Mouse (Mus musculus) forebrain, postnatal 0 days (tissue): ENCODE measurements around the gene Pnrc2. TPM values are rescaled to one million over a fixed set of nuclear protein-coding genes. Genes with fewer than 3 reads are reported as not detected.

Experiments
- ATAC-seq: fragments of 200-750 bp; cut with Nextera tagmentation; 2 replicates; pipeline ENCODE4 v1.8.0; 2017; ENCODE audit warnings: mild to moderate bottlenecking, moderate library complexity
- DNase-seq: peaks from one replicate; pipeline ENCODE4 v3.0.0-alpha.2; 2015
- H3K27ac ChIP-seq: fragments of 300-500 bp; sonication (generic); 2 replicates; pipeline ENCODE4 v1.5.1; 2014; ENCODE audit warnings: low read depth, mild to moderate bottlenecking, antibody characterized with exemption, low read length, moderate library complexity, mixed read lengths
- H3K27me3 ChIP-seq: fragments of 300-500 bp; sonication (generic); 2 replicates; pipeline ENCODE4 v1.6.1; 2014; ENCODE audit warnings: mild to moderate bottlenecking, low read length, mixed read lengths; ENCODE audit not compliant: insufficient read depth
- H3K36me3 ChIP-seq: fragments of 300-500 bp; sonication (generic); 2 replicates; pipeline ENCODE4 v1.6.1; 2014; ENCODE audit warnings: mild to moderate bottlenecking, moderate library complexity; ENCODE audit not compliant: insufficient read depth
- H3K4me1 ChIP-seq: fragments of 300-500 bp; sonication (generic); 2 replicates; pipeline ENCODE4 v1.6.1; 2014; ENCODE audit warnings: antibody characterized with exemption; ENCODE audit not compliant: insufficient read depth
- H3K4me2 ChIP-seq: fragments of 300-500 bp; sonication (generic); 2 replicates; pipeline ENCODE4 v1.6.1; 2014; ENCODE audit warnings: low read depth, mild to moderate bottlenecking, moderate library complexity
- H3K4me3 ChIP-seq: fragments of 300-500 bp; sonication (generic); 2 replicates; pipeline ENCODE4 v1.5.1; 2014; ENCODE audit warnings: low read depth, low read length, mixed read lengths
- H3K9ac ChIP-seq: fragments of 300-500 bp; sonication (generic); 2 replicates; pipeline ENCODE4 v1.6.1; 2014; ENCODE audit warnings: mild to moderate bottlenecking
- H3K9me3 ChIP-seq: fragments of 300-500 bp; sonication (generic); 2 replicates; pipeline ENCODE4 v1.6.1; 2016; ENCODE audit warnings: low read length
- CTCF ChIP-seq: sonication (generic); IDR thresholded peaks from 2 replicates; pipeline ENCODE4 v1.5.1; 2016; ENCODE audit warnings: antibody characterized with exemption, control low read depth, low read depth
- WGBS: fragments of 180-500 bp; shearing (Covaris S2); extraction: QIAGEN DNeasy Blood & Tissue Kit; methylation state at CpG from one replicate; pipeline ENCODE4 v1.1.7; 2014; 5-methylcytosine and 5-hydroxymethylcytosine counted together
- polyA plus RNA-seq: library from polyadenylated mRNA; unstranded; fragments of >200 nt; fragmentation: Nextera tagmentation; extraction: Ambion mirVana; gene quantifications from 2 replicates; pipeline ENCODE4 v1.2.1, GENCODE M21; 2015
- total RNA-seq: library from RNA; depleted of rRNA; stranded (reverse); fragments of >200 nt; gene quantifications from 2 replicates; pipeline ENCODE4 v1.2.3, GENCODE M21; 2014

Gene Pnrc2
- total and polyA plus RNA-seq, 2 experiments from 2014 or later = 73.0 to 75.0 TPM

DNA sequence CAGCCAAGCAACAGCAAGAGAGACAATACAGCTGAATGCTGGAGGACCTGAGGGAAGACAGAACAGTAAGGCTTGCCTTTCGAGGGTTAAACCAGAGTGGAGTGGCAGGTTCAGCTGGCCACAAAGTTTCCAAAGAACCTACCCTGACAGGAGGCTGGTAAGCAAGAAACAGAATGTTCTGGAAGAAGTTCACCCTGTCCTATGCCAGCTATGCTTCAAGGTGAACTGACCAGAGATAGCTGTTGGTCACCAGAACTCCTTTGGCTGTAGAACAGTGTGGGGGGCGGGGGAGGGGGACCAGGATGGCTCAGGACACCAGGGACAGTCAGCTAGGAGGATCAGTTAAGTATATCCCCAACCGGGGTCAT lies 34.7 kb downstream of the Pnrc2 start:
- TF ChIP-seq CTCF = no peak
- 74% methylated on average over 3 of the region's 3 CpGs for WGBS
- no peaks in the 10 kb centered on the region for H3K27me3 ChIP-seq
- H3K9ac ChIP-seq = no peak overlapping the region
- H3K36me3 ChIP-seq = no peaks in the 10 kb centered on the region
- no peak for DNase-seq
- no peak for ATAC-seq
- no peak overlapping the region for H3K4me3 ChIP-seq
- H3K9me3 ChIP-seq = no peaks in the 10 kb centered on the region
- H3K4me2 ChIP-seq = no peak overlapping the region
- H3K4me1 ChIP-seq = no peaks in the 10 kb centered on the region
- no peak overlapping the region for H3K27ac ChIP-seq

DNA sequence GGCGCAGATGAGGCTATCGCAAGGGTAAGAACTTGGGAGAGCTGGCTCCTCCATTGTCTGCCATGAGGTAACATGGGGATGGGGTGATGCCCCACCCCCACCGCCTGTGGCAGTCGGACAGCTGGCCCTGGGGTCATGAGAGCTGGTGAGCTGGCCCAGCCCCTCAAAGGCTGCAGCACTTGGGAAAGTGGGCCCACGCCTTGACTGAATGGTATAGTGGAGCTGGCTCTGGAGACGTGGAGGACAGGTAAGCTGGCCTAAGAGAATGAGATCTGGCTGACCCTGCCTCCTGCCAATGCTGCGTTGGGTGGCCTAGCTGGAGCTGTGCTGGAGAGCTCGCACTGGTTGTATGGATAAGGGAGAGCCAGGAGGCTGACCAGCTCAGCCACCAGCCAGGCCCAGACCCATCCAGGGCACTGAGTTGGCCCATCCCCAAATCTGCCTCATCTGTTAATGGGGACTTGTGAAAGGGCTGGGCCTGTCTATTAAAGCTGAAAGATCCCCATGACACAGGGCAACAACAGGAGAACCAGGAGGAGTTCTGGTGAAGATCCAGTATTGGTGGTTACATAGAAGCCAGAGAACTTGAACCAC lies 39.4 kb downstream of the Pnrc2 start:
- Histone ChIP-seq H3K27me3 (no peaks in the 10 kb centered on the region), H3K4me2 (no peak overlapping the region), H3K4me1 (peaks cover 7% of the 10 kb centered on the region; the same call in 1 of the 2 replicates), H3K36me3 (no peaks in the 10 kb centered on the region), H3K9ac (no peak overlapping the region), H3K9me3 (no peaks in the 10 kb centered on the region), H3K27ac (peak overlapping the region; percentile 68), H3K4me3 (no peak overlapping the region)
- ATAC-seq = no peak
- WGBS = 88% methylated on average over 8 of the region's 8 CpGs
- no peak for TF ChIP-seq CTCF
- no peak for DNase-seq

DNA sequence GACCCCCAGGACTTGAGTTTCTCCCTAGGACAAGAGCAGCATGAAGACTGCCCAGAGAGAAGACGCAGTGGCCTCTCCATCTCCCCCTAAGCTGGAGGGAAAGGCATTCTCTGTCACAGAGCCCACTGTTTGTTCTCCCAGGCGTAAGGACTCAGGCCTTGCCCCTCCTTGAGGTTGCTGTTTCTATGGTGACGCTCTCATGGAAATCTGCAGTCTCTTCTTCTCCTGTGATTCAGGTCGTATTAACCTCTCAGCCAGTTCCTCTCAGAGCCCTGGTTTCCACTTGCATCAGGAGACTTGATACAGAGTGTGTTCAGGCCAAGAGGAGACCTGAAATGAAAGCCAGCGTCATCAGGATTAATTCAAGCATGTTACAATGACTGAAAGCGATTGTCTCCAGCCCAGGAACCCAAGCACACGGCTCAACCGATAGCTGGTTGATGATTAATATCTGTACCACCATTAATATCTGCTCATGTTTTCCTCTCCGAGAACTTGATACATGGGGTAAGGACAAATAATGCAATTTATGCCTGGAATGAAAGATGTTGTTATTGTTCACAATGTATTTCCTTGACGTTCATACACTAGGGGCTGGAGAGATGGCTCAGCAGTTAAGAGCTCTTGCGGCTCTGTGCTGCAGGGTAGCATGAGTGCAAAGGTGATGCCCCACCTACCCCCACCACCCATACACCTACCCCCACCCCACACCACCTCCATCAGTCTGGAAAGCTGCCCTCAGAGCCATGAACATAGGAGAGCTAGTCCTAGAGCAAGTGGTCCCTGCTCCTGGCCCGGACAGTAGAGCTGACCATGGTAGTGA lies 40.1 kb downstream of the Pnrc2 start:
- no peak for TF ChIP-seq CTCF
- WGBS = 35% methylated on average over 12 of the region's 12 CpGs
- DNase-seq = peak; percentile 67
- H3K4me2 ChIP-seq = no peak overlapping the region
- H3K9ac ChIP-seq = peak overlapping the region; percentile 33; the same call in 1 of the 2 replicates
- no peaks in the 10 kb centered on the region for H3K36me3 ChIP-seq
- peaks cover 11% of the 10 kb centered on the region for H3K4me1 ChIP-seq
- H3K27ac ChIP-seq = peak overlapping the region; percentile 68
- no peak overlapping the region for H3K4me3 ChIP-seq
- H3K9me3 ChIP-seq = no peaks in the 10 kb centered on the region
- H3K27me3 ChIP-seq = no peaks in the 10 kb centered on the region
- peak; percentile 89 for ATAC-seq

DNA sequence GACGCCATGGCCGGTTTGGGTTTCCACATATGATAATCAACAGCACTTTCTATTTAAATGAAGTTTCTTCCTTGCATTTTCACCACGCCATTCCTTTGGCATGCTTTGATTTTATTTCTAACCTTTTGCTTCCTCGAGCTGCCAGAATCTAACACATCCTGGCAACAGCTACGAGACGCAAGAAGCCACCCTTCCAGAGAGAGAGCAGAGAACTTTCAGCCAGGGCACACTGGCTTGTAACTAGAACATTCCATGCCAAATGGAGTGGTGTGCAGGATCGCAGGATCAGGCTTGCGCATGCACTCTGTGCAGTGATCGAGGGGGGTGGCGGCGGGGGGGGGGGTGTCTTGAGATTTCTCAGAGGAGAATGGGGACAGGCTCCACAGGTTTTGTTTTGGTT lies 41.6 kb downstream of the Pnrc2 start:
- no peaks in the 10 kb centered on the region for H3K36me3 ChIP-seq
- 58% methylated on average over 11 of the region's 11 CpGs for WGBS
- H3K4me1 ChIP-seq = peaks cover 13% of the 10 kb centered on the region
- no peaks in the 10 kb centered on the region for H3K27me3 ChIP-seq
- no peak overlapping the region for H3K9ac ChIP-seq
- H3K9me3 ChIP-seq = no peaks in the 10 kb centered on the region
- ATAC-seq (no peak), DNase-seq (no peak)
- no peak overlapping the region for H3K4me2 ChIP-seq
- H3K4me3 ChIP-seq = no peak overlapping the region
- TF ChIP-seq CTCF = no peak
- peak overlapping the region; percentile 57; the same call in 1 of the 2 replicates for H3K27ac ChIP-seq

DNA sequence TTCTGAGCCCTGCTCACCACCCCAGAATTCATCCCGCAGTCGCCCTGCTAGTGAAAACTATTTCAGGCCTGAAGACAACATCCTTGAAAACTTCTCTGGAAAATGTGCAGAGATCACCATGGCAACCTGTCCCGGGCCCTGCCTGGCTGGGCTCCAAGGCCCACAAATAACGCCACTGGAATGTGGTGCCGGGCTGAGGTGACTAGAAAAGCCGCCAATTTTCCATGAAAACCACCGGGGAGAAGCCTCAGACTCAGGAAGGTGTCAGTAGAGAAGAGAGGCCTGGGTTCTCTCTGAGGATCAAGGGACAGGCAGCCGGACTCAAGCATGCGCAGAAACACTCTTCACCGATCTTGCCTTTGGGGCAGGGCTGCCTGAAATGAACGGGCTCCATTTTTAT lies 45.2 kb downstream of the Pnrc2 start:
- no peak for TF ChIP-seq CTCF
- Histone ChIP-seq H3K4me2 (no peak overlapping the region), H3K4me1 (peaks cover 12% of the 10 kb centered on the region), H3K27ac (peak overlapping the region; percentile 66), H3K9me3 (no peaks in the 10 kb centered on the region), H3K4me3 (no peak overlapping the region), H3K27me3 (no peaks in the 10 kb centered on the region), H3K9ac (no peak overlapping the region), H3K36me3 (no peaks in the 10 kb centered on the region)
- 10% methylated on average over 11 of the region's 11 CpGs for WGBS
- ATAC-seq (no peak; the same call in 1 of the 2 replicates), DNase-seq (peak; percentile 70)

DNA sequence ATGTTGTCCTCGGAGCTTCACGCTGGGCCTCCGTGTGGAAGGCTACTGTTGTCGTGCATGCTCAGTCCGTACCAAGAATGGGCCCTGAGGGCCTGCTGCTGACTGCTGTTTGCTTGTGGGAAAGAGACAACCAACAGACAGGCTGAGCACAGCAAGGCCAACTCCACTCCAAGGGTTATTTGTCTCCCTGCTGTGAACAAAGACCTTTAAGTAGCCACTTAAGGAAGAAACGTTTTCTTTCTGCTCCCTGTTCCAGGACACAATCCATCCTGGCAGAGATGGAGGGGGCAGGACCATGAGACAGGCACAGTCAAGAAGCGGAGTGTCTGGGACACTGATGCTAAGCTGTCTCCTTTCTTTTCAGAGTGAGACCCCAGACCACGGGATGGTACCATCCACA lies 49.4 kb downstream of the Pnrc2 start:
- Histone ChIP-seq H3K36me3 (no peaks in the 10 kb centered on the region), H3K27ac (no peak overlapping the region), H3K9ac (no peak overlapping the region), H3K4me3 (no peak overlapping the region), H3K4me1 (peaks cover 7% of the 10 kb centered on the region; the same call in 1 of the 2 replicates), H3K4me2 (no peak overlapping the region), H3K27me3 (no peaks in the 10 kb centered on the region), H3K9me3 (no peaks in the 10 kb centered on the region)
- no peak for ATAC-seq
- 39% methylated on average over 8 of the region's 8 CpGs for WGBS
- no peak for TF ChIP-seq CTCF
- no peak for DNase-seq

DNA sequence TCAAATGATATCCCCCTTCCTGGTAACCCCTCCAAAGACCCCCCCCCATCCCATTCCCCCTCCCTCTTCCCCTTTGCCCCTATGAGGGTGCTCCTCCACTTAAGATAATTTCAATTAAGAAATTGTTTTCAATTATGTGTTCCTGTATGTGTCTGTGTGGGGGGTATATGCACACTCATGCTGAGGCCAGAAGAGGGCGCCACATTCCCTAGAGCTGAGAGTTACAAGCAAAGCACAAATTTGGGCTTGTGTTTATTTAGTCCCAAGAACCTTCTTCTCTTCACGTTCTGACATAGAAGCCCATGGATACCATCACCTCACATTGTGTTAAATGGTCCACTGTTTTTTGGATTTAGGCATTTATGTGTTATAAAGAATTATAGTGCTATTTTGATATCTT lies 50.4 kb downstream of the Pnrc2 start:
- no peak overlapping the region for H3K9ac ChIP-seq
- no peak overlapping the region for H3K4me2 ChIP-seq
- TF ChIP-seq CTCF = peak; percentile 70
- no peak for ATAC-seq
- no peaks in the 10 kb centered on the region for H3K4me1 ChIP-seq
- H3K27me3 ChIP-seq = no peaks in the 10 kb centered on the region
- DNase-seq = peak; percentile 36
- no peaks in the 10 kb centered on the region for H3K9me3 ChIP-seq
- WGBS = 64% methylated on average over 2 of the region's 2 CpGs
- no peak overlapping the region for H3K27ac ChIP-seq
- H3K4me3 ChIP-seq = no peak overlapping the region
- no peaks in the 10 kb centered on the region for H3K36me3 ChIP-seq
